Mouse (Mus musculus): ENCODE data around the gene Sry.

Sry gene

DNA sequence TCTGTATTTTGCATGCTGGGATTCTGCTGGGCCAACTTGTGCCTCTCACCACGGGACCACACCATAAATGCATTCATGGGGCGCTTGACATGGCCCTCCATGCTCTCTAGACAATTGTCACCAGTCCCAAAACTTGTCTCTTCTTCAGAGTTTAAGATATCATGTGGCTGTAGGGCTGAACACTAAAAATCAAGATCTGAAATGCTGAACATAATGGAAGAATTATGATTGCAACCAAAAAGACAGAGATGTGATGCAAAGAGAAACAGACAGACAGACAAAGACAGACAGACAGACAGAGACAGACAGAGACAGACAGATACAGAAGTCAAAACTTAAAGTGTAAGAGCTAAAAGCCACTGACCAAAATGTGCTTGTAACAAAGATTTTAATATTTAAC is at the start of gene Sry:
Gene Sry (minus strand): TSS at position 101 of the 400 bp plus-strand sequence.
- no peak for DNase-seq
